Mouse (Mus musculus): ENCODE measurements around the gene Map4.

DNA sequence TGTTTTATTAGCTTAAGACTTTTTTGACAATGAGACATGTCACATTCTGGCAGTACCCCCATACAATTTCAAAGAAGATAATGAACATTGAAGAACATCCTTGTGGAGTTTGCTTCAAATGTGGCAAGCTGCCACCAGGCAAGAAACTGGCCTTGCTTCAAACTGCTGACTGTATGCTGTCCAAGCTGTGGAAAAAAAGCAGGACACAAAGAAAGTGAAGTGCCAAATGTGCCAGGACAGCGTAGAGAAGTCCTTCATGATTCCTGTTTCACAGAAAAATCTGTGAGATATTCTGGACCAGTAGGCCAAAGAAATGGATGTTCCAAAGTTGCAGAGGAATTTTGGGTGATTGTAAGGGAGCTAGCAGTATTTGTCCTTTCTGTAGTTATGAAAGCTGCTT lies 57.8 kb downstream of the Map4 start:
- no peak for TF ChIP-seq POLR2A (IDR thresholded peaks at IDR 0.05; ENCODE audit: low read depth, low read length)
- TF ChIP-seq CHD1 (IDR thresholded peaks at IDR 0.05; ENCODE audit: low read depth, low read length), result no peak
- no peak for TF ChIP-seq CTCF (conservative IDR thresholded peaks at IDR 0.05 in 1 of 2, IDR thresholded peaks at IDR 0.05 in 1 of 2; ENCODE audit: low read depth in 2 of 2, low read length in 2 of 2)
- no peak for TF ChIP-seq ZKSCAN1 (IDR thresholded peaks at IDR 0.05; ENCODE audit: borderline replicate concordance, low read depth, low read length)
- TF ChIP-seq MEF2A (IDR thresholded peaks at IDR 0.05; ENCODE audit: borderline replicate concordance, low read depth, low read length), result no peak
- no peak for TF ChIP-seq ZNF384 (IDR thresholded peaks at IDR 0.05; ENCODE audit: low read depth, low read length)
- TF ChIP-seq JUND (conservative IDR thresholded peaks at IDR 0.05; ENCODE audit: low read depth, low read length), result no peak
- TF ChIP-seq ETS1 (conservative IDR thresholded peaks at IDR 0.05; ENCODE audit: low read depth, low read length), result no peak
- TF ChIP-seq MAX (IDR thresholded peaks at IDR 0.05; ENCODE audit: low read length), result no peak
- no peak for TF ChIP-seq E2F4 (IDR thresholded peaks at IDR 0.05; ENCODE audit: insufficient replicate concordance, low read depth, low read length)
- TF ChIP-seq RCOR1 (conservative IDR thresholded peaks at IDR 0.05; ENCODE audit: low read depth, low read length), result no peak
- TF ChIP-seq EP300 (IDR thresholded peaks at IDR 0.05; ENCODE audit: low read length), result no peak

All from CH12.LX (cell line).